8 mouse cellular contexts compared by ENCODE assay signal in genomic region chr6:14900579-14901021, GRCm38 (mm10). TPM values are rescaled to one million over a fixed set of nuclear protein-coding genes. Genes with fewer than 3 reads are reported as not detected.
DNase-seq lines count a peak whose midpoint lies in the region; ATAC-seq lines count a peak whose summit lies in the region.

No protein-coding gene starts in this region.

- peak overlapping the region; percentile 55 for H3K27ac ChIP-seq in embryonic facial prominence, embryonic 13.5 days
- peak overlapping the region; percentile 83 for H3K27ac ChIP-seq in heart, embryonic 10.5 days

- H3K27me3 ChIP-seq in embryonic facial prominence, embryonic 13.5 days, result peaks cover 55% of the 10 kb centered on the region
- H3K27me3 ChIP-seq in heart, embryonic 10.5 days (ENCODE audit: insufficient read depth, poor library complexity, severe bottlenecking), result peaks cover 7% of the 10 kb centered on the region

- H3K9me3 ChIP-seq in embryonic facial prominence, embryonic 13.5 days, result no peaks in the 10 kb centered on the region
- no peaks in the 10 kb centered on the region for H3K9me3 ChIP-seq in heart, embryonic 10.5 days

- H3K4me1 ChIP-seq in embryonic facial prominence, embryonic 13.5 days, result peaks cover 27% of the 10 kb centered on the region
- peaks cover 17% of the 10 kb centered on the region for H3K4me1 ChIP-seq in heart, embryonic 10.5 days

- no peaks in the 10 kb centered on the region for H3K36me3 ChIP-seq in embryonic facial prominence, embryonic 13.5 days
- H3K36me3 ChIP-seq in heart, embryonic 10.5 days, result no peaks in the 10 kb centered on the region

- peak; percentile 33 for DNase-seq in kidney, adult 18-20 months
- no peak for DNase-seq in kidney, adult 11 months
- DNase-seq in heart, embryonic 10.5 days (ENCODE audit: low spot score), result peak; percentile 79
- DNase-seq in kidney, adult 9 months, result peak; percentile 14
- DNase-seq in liver, result peak; percentile 59
- DNase-seq in neural tube, embryonic 10.5 days (ENCODE audit: extremely low spot score, low spot score), result peak; percentile 85
- DNase-seq in urinary bladder, postnatal 25 days (ENCODE audit: low spot score), result peak; percentile 46

- ATAC-seq in embryonic facial prominence, embryonic 13.5 days (ENCODE audit: insufficient number of reproducible peaks, insufficient read depth, low FRiP score, low TSS enrichment, low read depth), result peak; percentile 83

- H3K9ac ChIP-seq in embryonic facial prominence, embryonic 13.5 days, result peak overlapping the region; percentile 81

- H3K4me3 ChIP-seq in embryonic facial prominence, embryonic 13.5 days, result peak overlapping the region; percentile 69
- peak overlapping the region; percentile 67 for H3K4me3 ChIP-seq in heart, embryonic 10.5 days

- under 1% methylated on average over 20 of the region's 20 CpGs for WGBS in embryonic facial prominence, embryonic 13.5 days
- under 1% methylated on average over 20 of the region's 20 CpGs for WGBS in heart, embryonic 10.5 days

- H3K4me2 ChIP-seq in embryonic facial prominence, embryonic 13.5 days, result peak overlapping the region; percentile 94

RNA-seq across cellular contexts. Expression of gene Foxp2, which starts 0.5 kb away (rescaled TPM):
- 10.3 and 10.7 TPM in 2 replicates for polyA plus RNA-seq in embryonic facial prominence, embryonic 13.5 days (2015; fragmentation: Nextera tagmentation; extraction: Ambion mirVana)
- 7.3 and 16.7 TPM in 2 replicates for polyA plus RNA-seq in heart, embryonic 10.5 days (2016; fragmentation: Nextera tagmentation; extraction: Ambion mirVana)
